Mouse (Mus musculus): ENCODE measurements at regions not wholly inside any gene's neighbourhood (a gene's known extent, or its start where the extent isn't known, plus 50 kb on each side); places are given as distances from the start of the nearest gene placed in this dataset.
A peak's percentile ranks its signal among the peaks of the same experiment; 100 is the strongest.

- no peak for DNase-seq (ENCODE audit: low spot score in 2 of 2)
These were observed 261.1 kb downstream of the Tgfb2 start for GRCm38 (mm10) chr1:186444701-186445131.

DNA sequence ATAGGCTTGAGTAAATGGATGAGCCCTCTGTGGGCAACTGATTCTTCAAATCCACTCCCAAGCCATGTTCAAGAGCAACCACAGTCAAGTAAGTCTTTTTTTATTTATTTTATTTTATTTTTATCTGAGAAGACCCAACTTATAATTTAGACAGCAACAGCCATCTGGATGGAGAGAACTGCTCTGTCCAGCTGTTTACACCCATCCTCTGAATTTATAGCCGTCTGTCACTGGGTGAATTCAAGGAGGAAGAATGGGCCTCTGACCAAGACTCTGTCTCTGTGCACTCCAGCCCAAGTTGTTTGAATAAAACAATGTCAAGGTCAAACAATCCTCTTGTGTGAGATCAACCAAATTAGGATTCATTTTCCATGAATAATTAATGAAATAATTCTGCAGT is 263.6 kb downstream of the Tgfb2 start:
- DNase-seq (ENCODE audit: low spot score in 2 of 2), result no peak

GRCm38 (mm10) chr1:186435336-186435972 is 270.3 kb downstream of the Tgfb2 start:
- DNase-seq (ENCODE audit: low spot score in 2 of 2), result no peak

DNA sequence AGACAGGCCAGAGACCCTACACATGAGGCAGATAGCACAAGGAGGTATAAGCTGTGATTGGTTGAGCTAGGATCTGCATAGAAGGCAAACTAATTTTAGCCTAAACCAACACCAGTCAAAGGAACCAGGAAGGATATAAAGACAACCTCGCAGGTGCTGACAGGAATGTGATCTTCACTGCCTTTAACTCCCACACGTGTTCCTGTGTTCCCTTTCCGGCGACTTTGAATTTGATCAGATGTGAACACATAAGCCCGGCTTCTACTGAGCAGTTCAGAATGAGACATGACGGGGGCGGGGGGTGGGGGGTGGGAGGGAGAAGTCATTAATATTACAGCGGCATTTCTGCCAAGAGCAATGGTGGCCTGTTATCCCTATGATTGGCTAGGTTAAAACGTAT is 271.0 kb downstream of the Tgfb2 start:
- DNase-seq (ENCODE audit: low spot score in 2 of 2), result peak in 1 of 2 experiments; percentile 48

GRCm38 (mm10) chr1:186434007-186434406 is 271.8 kb downstream of the Tgfb2 start:
- DNase-seq (ENCODE audit: low spot score in 2 of 2), result no peak

- DNase-seq (ENCODE audit: low spot score in 2 of 2), result peak; percentile 52 to 56
These were observed 272.6 kb downstream of the Tgfb2 start for GRCm38 (mm10) chr1:186433169-186433665.

DNA sequence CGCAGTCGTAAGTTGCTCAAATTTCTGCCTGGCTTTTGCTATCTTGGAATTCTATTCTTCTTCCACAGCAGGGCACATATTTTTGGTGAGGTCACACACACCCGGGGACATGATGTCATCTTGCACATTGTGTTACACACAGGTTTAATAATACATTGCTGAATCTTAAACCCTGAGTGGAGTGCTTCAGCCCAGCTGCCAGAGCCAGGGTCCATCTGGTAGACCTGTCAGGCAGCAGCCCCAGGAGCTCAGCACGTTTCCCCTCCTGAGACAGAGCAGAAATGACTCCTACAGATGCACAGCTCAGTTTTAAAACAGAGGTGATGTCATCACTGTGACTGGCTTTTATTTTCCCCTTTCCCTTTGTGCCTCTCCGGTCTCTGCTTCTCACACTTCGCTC is 280.4 kb downstream of the Tgfb2 start:
- DNase-seq (ENCODE audit: low spot score in 2 of 2), result no peak

GRCm38 (mm10) chr1:186424084-186424483 is 281.7 kb downstream of the Tgfb2 start:
- no peak for DNase-seq (ENCODE audit: low spot score in 2 of 2)

DNA sequence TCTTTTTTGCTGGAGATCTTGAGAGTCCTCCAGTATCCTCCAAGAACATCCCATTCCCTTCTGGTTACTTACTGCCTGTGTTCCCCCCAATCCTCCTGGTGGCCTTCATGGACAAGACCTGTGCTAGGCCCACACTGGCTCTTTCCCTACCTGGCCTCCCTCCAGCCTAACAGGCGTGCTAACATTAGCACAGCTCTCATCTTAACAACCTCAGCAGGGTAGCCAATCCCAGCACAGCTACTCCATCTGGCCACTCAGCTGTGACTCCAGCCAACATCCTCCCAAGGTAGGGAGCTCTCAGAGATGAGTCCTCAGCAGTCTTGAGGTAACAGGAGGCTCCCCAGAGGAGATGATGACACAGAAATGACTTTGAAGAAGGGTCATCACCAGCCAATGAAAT is 288.7 kb downstream of the Tgfb2 start:
- no peak for DNase-seq (ENCODE audit: low spot score in 2 of 2)

DNA sequence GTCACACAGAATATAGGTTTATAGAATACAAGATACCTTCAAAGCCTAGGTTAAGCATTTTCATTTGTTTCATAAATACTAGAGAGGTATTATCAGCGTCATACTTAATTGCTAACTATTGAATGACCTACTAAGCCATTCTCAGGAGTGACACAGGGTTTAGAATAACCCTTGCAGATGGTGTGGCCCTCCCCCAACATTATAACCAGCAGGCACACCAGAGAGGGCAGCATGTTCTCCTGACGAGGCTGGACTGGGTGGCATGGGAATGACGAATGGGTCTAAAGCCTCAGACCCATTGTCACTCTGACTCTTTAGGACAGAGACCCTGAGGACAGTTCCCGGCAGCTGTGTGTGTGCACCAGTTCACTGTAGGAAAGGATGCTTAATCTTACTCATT is 290.5 kb downstream of the Tgfb2 start:
- DNase-seq (ENCODE audit: low spot score in 2 of 2), result no peak

DNA sequence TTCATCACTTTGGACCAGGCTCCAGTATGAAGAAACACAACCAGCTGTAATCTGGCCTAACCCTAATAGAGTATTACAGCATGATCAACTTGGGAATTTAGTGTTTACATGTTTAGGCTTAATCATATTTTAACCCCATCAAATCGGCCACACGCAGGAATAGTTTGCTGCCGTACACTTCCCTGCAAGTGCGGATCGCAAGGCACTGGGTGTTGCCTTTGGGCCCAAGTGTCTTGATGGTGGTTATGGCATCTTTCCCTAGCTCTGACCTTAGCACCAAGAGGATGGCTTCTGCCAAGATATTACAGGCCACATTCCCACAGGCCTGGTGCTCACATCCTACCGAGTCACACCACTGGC is 291.9 kb downstream of the Tgfb2 start:
- DNase-seq (ENCODE audit: low spot score in 2 of 2), result no peak

DNA sequence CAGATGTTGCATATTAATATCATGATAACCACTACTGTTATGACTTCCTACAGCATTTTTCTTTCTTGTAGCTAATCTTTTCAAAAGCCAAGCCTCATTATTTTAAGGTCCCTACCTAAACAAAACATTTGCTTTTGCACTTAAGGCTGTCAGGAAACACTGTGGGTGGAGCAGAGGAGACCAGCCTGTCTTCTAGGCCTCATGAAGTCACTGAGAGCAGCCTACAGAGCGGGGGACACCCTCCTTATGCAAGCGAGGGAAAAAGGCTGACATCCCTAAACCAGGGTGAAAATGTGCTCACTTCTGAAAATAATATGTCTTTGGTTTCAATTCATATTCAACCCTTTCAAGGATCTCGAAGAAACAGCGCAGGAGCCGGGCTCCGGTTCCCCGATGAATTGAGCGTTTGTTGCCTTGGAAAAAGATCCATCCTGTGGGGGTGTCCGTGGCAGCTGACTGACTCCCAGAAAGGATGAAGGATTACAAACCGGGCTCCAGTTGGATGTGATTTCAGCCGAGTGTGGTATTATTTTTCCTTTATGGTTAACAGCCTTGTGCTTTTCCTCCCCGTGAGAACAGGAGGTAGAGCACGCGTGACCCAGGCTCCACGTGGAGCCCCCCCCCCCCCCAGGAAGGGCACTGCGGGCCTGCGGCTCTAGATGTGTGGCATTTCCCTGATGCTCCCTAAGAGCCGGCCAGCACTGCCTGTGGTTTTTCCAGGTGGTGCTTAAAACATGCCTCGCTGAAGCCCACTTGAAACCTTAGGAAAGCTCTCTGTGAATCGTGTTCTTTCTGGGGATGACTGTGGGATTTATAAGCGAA is 292.5 kb downstream of the Tgfb2 start:
- DNase-seq (ENCODE audit: low spot score in 2 of 2), result peak in 1 of 2 experiments; percentile 30

DNA sequence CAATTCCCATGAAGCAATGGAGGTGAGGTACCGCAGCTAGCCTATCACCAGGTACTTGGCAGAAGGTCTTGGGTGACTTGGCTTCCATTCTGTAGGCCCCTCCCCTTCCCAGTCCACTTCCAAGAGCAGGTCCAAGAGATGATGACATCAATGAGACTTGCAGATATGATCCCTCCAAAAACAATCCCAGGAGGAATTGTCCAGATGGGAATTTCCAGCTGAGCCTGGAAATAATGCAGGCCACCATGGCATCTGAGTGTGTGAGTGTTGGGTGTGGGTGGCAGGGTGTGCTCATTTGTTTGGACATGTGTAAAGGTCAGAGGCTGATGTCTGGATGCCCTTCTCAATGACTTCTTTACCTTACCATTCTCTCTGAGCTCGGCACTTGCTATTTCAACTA is 293.5 kb downstream of the Tgfb2 start:
- DNase-seq (ENCODE audit: low spot score in 2 of 2), result no peak

DNA sequence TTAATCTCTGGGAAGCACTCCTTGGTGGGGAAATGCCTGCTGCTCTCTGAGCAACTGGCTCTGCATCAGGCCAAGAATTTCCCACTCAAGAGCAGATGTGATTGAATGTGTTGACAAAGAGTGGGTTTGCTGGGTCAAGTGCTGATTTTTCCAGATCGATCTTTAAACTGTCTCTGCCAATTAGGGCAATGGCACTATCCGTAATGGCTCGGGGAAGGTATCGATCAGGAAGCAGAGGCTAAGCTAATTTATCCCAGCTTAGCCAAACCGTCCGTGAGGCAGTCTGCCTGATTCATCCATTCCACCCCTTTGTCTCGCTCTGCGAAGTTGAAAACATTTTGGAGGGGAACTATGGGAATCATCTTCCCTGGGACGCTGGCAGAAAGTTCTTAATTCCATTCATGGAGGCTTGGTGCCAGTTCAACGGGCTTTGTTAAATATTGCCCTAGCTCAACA is 291.9 kb upstream of the Lyplal1 start:
- DNase-seq (ENCODE audit: low spot score in 2 of 2), result no peak

DNA sequence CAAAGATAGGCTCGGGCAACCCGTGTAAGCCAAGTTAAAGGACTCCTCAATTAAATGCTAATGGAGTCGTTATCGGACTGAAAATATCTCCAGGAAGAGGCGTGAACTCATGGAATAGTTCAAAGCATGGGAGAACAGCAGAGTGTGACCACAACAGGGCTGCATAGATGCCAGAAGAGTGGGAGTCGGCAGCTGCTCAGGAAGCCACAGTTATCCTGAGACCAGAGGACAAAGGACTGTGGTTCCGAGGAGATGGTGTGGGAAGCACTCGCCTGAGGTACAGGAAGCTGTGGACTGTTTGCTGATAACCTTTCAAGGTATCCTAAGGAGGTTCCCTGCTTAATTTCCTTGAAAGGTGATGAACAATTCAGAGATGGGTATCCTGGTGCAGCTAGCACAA is 290.5 kb upstream of the Lyplal1 start:
- no peak for DNase-seq (ENCODE audit: low spot score in 2 of 2)

DNA sequence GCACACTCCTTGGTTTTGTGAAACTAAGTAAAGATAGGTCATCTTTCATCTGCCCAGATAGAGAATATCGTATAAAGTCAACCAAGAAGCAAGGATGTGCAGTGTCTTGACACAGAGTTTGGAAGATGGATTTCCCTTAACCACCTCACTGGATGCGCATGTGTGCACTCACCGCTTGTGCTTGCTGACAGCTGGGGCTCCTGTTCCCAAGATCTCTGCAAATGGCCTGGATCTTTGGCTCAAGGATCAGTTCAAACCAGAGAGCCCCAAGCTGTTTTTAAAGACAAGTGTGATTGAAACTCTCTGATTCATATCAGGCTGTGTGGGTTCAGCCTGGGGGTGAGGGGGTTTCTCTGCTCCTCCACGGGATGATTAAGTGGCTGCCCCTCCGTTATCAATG is 288.6 kb upstream of the Lyplal1 start:
- no peak for DNase-seq (ENCODE audit: low spot score in 2 of 2)

DNA sequence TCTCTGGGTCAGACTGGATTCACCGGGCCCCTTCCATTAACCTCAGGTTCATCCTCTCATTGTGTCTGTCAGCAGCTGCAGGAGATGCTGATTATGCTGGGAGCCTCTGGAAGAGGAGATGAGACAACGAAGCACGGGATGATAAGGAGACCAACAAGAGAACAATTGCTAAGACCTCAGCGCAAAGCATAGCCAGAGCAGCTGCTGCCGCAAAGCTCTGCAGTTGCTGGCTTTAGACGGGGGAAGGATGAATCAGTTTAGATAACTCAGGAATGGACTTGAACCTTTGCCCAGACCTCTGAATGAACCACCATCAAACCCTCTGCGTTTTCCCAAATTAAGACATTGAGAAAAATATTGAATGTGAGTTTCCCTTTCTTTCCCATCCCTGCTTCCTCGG is 282.7 kb upstream of the Lyplal1 start:
- no peak for DNase-seq (ENCODE audit: low spot score in 2 of 2)

GRCm38 (mm10) chr1:186393005-186393404 is 275.9 kb upstream of the Lyplal1 start:
- peak in 1 of 2 experiments; percentile 26 for DNase-seq (ENCODE audit: low spot score in 2 of 2)

DNA sequence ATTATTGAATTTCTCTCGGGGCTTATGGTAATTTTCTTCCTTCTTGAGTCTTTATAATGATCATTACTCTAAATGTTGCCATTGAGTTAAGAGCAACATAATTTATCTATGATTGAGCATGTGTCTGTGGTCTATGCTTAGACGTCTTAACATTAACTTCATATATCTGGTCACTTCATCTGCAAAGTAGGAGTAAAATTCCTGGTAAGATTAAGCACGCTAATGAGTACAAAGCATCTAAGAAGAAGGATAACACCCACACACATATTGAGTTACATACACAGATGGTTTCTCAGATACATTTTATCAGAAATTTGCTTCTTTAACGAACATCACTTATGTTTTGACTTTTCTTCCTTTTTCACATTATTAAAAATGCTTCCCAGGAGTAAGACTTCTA is 267.3 kb upstream of the Lyplal1 start:
- DNase-seq (ENCODE audit: low spot score in 2 of 2), result no peak

DNA sequence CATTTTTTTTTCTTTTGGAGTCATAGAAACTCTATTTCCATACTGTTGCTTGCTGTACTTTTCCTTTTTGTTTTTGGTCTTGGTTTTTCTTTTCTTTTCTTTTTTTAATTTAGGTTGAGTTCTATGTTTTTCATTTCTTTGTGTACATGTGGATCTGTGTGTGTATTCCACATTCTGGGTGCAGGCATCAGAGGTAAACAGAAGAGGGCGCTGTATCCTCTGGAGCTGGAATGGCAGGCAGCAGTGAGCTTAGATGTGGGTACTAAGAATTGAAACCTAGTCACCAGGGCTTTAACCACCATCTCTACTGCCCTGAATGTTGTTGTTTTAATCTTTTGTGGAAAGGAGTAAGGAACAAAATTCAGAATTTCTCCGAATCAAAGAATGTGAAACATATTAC is 266.3 kb upstream of the Lyplal1 start:
- no peak for DNase-seq (ENCODE audit: low spot score in 2 of 2)

GRCm38 (mm10) chr1:186383006-186383405 is 265.9 kb upstream of the Lyplal1 start:
- DNase-seq (ENCODE audit: low spot score in 2 of 2), result no peak

DNA sequence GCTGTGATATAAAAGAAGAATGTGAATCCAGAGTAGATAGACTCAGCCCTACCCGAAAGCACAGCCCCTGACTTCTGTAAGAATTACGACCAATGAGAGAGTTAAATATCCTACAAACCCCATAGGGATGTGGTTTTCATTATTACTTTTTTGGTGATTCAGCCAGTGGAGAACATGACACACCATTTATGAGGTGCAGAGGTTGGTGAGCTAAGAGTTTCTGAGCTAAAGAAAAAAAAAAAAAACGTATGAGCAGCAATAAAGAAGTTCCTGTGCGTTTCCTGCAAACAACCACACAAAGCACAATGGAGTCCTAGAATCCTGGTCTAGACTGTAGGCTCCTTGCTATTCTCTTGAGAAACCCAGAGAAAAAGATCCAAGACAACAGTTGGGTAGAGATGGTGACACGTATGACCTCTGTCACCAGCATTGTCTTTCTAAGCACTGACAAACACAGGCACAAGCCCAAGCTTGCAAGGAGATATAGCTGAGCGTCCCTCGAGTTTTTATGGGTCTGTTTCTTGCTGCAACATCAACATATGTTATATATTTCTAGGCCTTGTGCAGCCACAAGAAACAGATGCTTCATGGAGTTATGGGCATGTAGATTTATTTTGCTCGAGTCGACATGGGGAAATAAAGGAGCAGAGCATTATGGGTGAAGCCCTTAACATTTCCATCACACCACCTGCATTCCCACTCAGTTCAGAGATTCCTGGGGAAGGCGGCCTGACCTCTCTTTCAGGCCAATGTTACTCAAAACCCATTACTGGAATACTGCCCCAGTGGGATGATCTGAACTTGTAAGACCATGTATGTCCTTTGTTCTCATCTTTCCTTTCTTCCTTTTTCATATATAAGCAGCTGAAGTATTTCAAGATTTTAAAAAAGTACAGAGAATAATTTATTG is 263.1 kb upstream of the Lyplal1 start:
- DNase-seq (ENCODE audit: low spot score in 2 of 2), result no peak

All from right cerebral cortex, postnatal 10 days (tissue).